Mouse (Mus musculus) CD8-positive naive resting alpha-beta T cell, adult 57 days (primary cell): ENCODE results near the gene Tbl3. TPM values are rescaled to one million over a fixed set of nuclear protein-coding genes. Genes with fewer than 3 reads are reported as not detected.

ENCODE experiments used
- total RNA-seq: library from RNA; stranded (reverse); gene quantifications from one replicate; pipeline ENCODE4 v1.2.4, GENCODE M21; 2023

Tbl3 gene
- total RNA-seq = 26.6 TPM

DNA sequence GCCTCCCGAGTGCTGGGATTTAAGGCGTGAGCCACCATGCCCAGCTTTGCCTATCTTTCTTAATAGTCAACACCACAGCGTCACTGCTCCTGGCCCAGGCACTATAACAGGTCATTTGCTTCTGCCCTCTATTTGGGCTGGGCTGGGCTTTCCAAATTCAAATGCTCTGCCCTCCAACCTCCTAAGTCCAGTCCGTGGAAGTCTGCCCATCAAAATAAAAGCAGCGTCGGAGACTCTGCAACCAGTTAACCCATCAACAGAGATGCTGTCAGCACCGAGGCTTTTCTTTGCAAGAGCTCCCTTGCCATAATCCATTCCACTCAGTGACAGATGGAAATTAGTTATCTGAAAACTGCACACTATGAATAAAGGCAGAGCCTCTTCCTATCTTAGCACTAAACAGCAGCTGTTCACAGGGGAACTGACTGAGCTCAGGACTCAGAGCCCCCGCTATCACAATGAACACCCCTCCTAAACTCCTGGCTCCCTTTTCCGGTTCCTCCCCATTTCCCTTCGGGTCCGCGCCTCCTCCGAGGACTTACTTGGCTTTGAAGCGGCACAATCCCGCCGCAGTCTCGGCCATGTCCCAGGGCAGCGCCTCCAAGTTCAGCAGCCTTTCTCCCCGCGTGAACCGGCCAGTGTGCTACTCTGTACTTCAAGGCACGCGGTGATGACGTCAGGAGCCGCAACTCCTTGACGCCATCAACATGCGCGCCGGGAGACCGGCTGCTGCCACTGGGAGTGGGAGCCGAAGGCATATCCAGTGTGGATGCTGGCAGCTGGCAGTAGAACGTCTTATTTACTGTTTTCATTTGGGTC lies at the start of gene Tbl3:
Gene Tbl3, minus strand, starts transcription at position 679 of the 819 bp plus-strand sequence.

DNA sequence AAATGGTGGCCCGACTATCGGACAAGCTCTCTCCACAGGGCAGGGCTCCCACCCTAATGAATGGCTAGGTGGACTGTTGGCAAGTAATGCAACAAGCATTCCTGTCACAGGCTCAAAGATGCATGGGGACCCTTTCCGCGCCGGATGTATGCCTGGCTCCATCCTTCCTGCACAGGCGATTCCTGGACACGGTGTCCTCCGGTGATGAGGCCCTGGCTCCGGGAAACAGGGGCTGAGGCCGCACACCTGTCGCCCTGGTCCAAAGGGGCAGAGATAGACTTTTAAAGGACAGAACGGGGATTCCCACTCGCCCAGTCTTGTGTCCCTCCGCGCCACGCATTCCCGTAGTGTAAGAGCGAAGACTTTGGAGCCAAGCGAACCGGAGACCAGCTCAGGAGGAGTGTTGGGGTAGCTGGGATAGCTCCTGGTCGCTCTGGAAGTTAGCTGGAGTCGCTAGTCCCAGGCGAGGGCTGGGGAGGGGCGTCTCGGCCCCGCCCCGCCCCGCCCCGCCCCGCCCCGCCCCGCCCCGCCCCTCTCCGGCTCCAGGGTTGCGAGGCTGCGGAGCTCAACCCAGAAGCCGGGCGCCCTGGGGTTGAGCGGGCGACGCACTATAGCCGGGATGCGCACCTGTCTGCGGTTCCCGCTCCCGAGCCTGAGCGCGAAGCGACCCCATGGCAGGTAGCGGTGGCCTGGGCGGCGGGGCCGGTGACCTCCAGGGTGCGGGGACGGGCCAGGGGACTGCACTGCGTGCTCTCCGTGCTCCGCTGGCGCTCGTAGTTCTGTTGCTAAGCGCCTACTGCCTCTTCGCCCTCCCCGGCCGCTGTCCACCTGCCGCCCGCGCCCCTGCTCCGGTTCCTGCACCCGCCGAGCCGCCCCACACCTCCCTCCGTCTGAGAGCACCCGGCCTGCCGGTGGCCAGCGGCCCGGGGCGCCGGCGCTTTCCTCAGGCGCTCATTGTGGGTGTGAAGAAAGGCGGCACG lies 45.2 kb upstream of the Tbl3 start, which contains the start of gene Hs3st6:
Gene Hs3st6, plus strand, starts transcription at position 574 of the 980 bp plus-strand sequence.

DNA sequence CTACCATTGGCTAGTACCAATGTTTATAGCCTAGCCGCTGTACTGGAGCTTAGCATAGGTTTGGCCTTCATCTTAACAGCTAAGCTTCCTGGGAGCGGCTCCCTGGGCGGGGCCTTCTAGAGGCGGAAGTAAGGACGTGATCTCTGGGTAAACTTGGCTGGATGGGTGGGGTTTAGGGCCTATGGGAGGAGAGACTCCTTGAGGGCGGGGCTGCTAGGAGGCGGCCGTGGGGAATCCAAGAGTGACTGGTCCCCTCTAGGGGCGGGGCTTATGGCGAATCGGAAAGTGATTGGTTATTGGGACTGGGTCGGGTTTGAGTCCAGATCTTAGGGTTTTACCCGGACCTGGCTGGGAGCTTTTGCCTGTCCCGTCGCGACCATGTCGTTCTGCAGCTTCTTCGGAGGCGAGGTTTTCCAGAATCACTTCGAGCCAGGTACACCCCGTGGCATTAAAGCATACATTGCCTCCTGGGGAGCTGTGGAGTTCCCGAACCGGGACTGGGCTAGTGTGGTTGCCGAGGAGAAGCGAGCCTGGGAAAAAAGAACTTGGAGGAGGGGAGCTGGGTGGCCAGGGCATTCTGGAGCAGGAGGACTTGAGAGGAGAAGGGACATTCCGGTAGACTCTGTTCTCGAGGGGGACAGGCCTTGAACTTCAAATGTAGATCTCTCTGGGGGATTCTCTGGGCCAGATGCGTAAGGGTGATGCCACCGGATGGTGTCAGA lies 29.0 kb upstream of the Tbl3 start, which contains the start of gene Msrb1:
Gene Msrb1, plus strand, starts transcription at position 313 of the 722 bp plus-strand sequence.

DNA sequence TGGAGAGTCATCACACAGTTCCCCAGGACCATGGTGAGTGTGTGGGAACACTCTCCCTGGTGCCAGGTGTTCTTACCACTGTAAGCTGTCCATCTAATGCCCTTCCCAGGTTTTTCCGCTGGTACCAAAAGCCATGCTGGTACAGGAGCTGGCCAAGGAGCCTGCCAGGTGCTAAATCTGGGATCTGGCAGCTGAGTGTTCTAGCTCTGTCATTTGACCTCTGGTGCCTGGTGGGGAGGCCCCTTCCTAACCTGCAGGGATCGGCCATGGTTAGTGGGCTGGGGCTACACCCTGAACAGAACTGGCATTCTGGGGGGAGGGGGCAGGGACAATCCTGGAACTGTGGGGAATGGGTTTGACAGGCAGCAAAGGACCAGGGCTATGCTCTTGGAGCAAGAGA lies 20.2 kb upstream of the Tbl3 start, which contains the start of gene Rpl3l:
Gene Rpl3l, plus strand, starts transcription at position 203 of the 400 bp plus-strand sequence.

GRCm38 (mm10) chr17:24724184-24724583 lies 16.7 kb upstream of the Tbl3 start, which contains the start of gene Ndufb10:
Ndufb10 (minus strand) TSS chr17:24724478.

GRCm38 (mm10) chr17:24717943-24718342 lies 10.5 kb upstream of the Tbl3 start, which contains the start of the genes Rnf151 and Rps2:
Rnf151 (minus strand) TSS chr17:24718063.
Rps2 (plus strand) TSS chr17:24718116.

GRCm38 (mm10) chr17:24696011-24696697 lies 11.3 kb downstream of the Tbl3 start, which contains the start of the genes Gfer and Noxo1:
Gfer (minus strand) TSS chr17:24696156.
Noxo1 (plus strand) TSS chr17:24696234.

GRCm38 (mm10) chr17:24689251-24690081 lies 18.0 kb downstream of the Tbl3 start, which contains the start of gene Syngr3:
Syngr3 (minus strand) TSS chr17:24689955.

DNA sequence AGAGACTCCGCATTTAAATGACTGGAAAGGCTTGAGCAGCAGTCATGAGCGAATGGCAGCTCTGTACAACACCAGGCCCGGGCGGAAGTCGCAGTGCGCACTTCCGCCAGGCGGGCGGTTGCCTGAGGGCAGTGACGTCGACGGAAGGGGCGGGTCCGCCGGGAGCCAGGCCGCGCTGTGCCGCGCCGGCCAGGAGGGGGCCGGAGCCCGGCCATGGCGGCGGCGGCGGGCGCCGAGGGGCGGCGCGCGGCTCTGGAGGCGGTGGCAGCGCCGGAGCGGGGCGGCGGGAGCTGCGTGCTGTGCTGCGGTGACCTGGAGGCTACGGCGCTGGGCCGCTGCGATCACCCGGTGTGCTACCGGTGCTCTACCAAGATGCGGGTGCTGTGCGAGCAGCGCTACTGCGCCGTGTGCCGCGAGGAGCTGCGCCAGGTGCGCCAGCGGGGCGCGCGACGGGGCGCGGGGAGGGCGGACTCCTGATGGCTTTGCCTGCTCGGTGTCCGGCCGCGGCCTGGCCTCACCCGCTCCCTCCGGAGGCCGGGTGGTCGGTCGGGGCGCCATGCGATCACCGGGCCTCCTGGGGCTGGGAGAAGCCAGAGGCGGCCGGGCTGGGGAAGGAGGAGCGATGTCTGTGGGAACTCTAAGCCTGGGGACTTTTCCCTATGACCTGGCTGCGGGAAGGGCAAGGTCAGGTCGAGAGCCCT lies 37.8 kb downstream of the Tbl3 start, which contains the start of gene Zfp598:
Gene Zfp598, plus strand, starts transcription at position 143 of the 701 bp plus-strand sequence.

GRCm38 (mm10) chr17:24658017-24658758 lies 49.3 kb downstream of the Tbl3 start, which contains the start of gene Npw:
Npw (minus strand) TSS chr17:24658457.

GRCm38 (mm10) chr17:24650070-24650616 lies 57.3 kb downstream of the Tbl3 start, which contains the start of gene Slc9a3r2:
Slc9a3r2 (minus strand) TSS chr17:24650327.

Other genes with a start within 250 kb of the Tbl3 start
- gene E4f1, start 237.3 kb downstream of the Tbl3 start, total RNA-seq = 73.9 TPM
- gene Pgp, start 237.3 kb downstream of the Tbl3 start, total RNA-seq = 14.1 TPM
- gene Bricd5, start 233.8 kb downstream of the Tbl3 start, total RNA-seq = 0.80 TPM
- 23.8 TPM for gene Mlst8, start 228.6 kb downstream of the Tbl3 start, total RNA-seq
- gene Caskin1, start 219.1 kb downstream of the Tbl3 start, total RNA-seq = not detected
- 183 TPM for gene Traf7, start 179.7 kb downstream of the Tbl3 start, total RNA-seq
- 2.7 TPM for gene Rab26, start 173.4 kb downstream of the Tbl3 start, total RNA-seq
- 74.3 TPM for gene Pkd1, start 157.8 kb downstream of the Tbl3 start, total RNA-seq
- gene Tsc2, start 75.0 kb downstream of the Tbl3 start, total RNA-seq = 70.5 TPM
- gene Nthl1, start 75.0 kb downstream of the Tbl3 start, total RNA-seq = 4.3 TPM
- not detected for gene Slc9a3r2, start 57.3 kb downstream of the Tbl3 start, total RNA-seq
- gene Npw, start 49.2 kb downstream of the Tbl3 start, total RNA-seq = not detected
- gene Zfp598, start 38.0 kb downstream of the Tbl3 start, total RNA-seq = 62.1 TPM
- not detected for gene Syngr3, start 17.7 kb downstream of the Tbl3 start, total RNA-seq
- 12.7 TPM for gene Gfer, start 11.5 kb downstream of the Tbl3 start, total RNA-seq
- gene Noxo1, start 11.4 kb downstream of the Tbl3 start, total RNA-seq = 2.0 TPM
- gene Rnf151, start 10.4 kb upstream of the Tbl3 start, total RNA-seq = not detected
- gene Rps2, start 10.5 kb upstream of the Tbl3 start, total RNA-seq = 1,667 TPM
- 68.1 TPM for gene Ndufb10, start 16.8 kb upstream of the Tbl3 start, total RNA-seq
- not detected for gene Rpl3l, start 20.2 kb upstream of the Tbl3 start, total RNA-seq
- 32.5 TPM for gene Msrb1, start 29.0 kb upstream of the Tbl3 start, total RNA-seq
- not detected for gene Hs3st6, start 45.3 kb upstream of the Tbl3 start, total RNA-seq
- not detected for gene Meiob, start 96.6 kb upstream of the Tbl3 start, total RNA-seq
- gene Hagh, start 132.5 kb upstream of the Tbl3 start, total RNA-seq = 33.1 TPM
- 2.0 TPM for gene Fahd1, start 142.7 kb upstream of the Tbl3 start, total RNA-seq
- 0.67 TPM for gene Igfals, start 158.3 kb upstream of the Tbl3 start, total RNA-seq
- 53.6 TPM for gene Nubp2, start 178.7 kb upstream of the Tbl3 start, total RNA-seq
- 28.9 TPM for gene Spsb3, start 179.0 kb upstream of the Tbl3 start, total RNA-seq
- 66.2 TPM for gene Eme2, start 187.4 kb upstream of the Tbl3 start, total RNA-seq
- 44.8 TPM for gene Mrps34, start 187.5 kb upstream of the Tbl3 start, total RNA-seq
- gene Nme3, start 188.8 kb upstream of the Tbl3 start, total RNA-seq = 24.0 TPM
- 226 TPM for gene Mapk8ip3, start 229.3 kb upstream of the Tbl3 start, total RNA-seq